Mouse (Mus musculus) cerebellum, adult (tissue): Measurements from ENCODE around the gene Kif17.

Source experiments
- ATAC-seq: cut with Nextera tagmentation; 2 replicates; pipeline ENCODE4 v1.9.2; 2017; ENCODE audit warnings: mild to moderate bottlenecking, moderate library complexity, mixed read lengths; ENCODE audit not compliant: insufficient number of reproducible peaks, low FRiP score, low TSS enrichment

Kif17 gene

DNA sequence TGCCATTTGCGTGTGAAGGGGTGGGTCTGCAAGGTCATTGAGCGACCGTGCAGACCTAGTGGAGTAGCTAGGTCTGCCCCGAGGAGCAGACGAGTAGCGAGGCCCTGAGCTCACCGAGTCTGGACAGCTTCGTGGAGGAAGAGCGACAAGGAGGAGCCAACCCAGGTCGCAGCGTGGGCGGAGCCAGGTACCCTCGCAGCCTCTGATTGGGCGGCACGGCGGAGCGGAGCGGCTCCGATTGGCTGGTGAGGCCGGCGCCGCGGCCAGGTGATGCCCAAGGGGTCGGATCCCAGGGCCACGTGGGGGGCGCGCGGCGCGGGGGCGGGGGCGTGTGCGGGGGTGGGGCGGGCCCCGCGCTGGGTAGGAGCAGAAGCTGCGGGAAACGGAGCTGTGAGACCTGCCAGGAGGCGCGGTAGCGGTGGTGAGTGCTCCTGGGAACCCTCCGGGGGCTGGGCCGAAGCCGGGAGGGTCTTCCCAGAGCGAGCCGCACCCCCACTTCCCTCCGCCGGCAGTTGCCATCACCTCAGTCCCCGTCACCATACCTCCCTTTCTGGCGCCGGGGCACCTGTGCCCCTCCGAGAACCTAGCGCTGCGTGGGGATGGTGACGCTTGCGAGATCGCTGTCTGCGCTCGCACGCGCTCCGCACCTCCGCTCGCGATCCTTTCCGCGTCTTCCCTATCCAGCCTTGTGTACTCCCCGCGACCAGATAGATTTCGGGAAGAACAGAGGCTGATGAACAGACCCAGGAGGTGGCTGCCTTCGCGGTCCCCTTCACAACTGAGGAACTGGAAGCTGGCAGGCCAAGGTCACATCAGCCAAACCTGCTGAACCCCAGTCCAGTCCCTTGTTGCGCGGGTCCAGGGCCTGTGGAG is at the start of gene Kif17, which contains the start of gene Sh2d5:
Gene Kif17, plus strand, starts transcription at position 348 of the 873 bp plus-strand sequence.
Gene Sh2d5, plus strand, starts transcription at position 316 of the 873 bp plus-strand sequence.
- ATAC-seq: peak; percentile 97

DNA sequence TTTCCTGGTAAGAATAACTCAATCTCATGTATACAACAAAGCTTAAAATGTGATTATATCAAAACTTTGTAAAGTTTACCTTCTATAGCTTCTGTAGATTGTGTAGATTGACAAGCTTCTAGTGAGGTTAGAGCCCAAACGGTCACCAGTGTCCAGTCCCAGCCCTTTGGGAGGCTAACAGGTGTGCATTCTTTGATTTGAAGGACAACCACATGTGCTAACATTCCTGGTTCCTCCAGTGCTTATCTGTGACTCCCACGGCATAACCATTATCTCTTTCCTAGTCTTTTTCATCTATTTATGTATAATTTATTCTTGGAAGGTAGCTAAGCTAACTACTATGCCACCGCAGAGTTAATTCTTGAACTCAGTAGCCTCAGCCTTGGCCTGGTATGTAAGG is 49.5 kb upstream of the Kif17 start:
- ATAC-seq: no peak

DNA sequence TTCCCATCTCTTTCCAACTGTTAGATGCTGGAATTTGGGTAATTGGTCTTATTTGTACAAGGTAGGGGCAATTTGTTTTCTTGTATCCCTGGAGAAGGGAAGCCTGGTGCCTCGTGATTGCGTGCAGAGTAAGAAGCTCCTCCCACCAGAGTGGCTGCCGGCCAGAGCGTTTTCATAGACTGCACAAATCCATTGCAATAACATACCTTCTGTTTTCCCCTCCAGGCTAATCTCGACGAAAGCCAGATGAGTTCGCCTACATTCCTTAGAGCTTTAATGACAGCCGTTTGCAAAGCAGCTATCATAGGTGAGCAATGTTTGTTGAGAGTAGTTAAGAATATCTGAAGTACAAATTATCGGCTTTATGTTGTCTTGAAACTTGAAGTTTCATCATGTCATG is 48.5 kb upstream of the Kif17 start:
- ATAC-seq: no peak

DNA sequence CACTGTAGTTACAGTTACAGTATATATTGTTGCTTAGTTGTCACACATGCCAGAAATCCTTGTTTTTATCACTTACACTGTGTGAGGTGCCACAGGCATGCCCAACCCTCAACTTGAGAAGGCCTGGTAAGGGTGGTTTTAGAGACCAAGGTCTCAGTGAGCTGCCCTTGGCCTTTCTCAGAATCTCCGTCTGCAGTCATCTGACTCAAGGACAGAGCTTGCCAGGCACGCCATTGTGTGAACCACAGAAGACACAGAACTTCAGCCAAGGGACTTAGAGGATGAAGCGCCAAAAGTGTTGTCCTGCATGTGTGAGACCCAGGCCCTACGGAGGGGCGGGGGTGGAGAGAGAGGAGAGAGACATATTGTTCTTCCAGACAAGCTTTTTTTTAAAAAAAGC is 40.1 kb upstream of the Kif17 start:
- no peak for ATAC-seq

DNA sequence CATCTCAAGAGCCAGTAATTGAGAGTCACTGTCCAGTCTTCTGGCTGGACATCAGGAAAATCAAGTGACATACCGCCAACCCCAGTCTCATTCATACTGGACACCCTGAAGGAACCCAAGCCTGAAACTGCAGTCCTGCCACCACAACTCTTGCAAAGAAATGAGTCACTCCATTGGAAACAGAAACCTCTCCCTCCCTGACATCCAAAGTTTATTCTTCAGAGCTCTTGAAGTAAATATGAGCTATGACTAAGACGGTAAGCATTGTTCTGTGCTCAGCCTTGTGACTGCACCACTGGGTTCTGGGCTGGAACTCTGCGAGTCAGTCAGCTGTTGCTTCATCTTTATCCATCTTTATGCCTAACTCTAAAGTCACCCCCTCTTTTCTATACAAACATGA is 36.4 kb upstream of the Kif17 start:
- no peak for ATAC-seq

DNA sequence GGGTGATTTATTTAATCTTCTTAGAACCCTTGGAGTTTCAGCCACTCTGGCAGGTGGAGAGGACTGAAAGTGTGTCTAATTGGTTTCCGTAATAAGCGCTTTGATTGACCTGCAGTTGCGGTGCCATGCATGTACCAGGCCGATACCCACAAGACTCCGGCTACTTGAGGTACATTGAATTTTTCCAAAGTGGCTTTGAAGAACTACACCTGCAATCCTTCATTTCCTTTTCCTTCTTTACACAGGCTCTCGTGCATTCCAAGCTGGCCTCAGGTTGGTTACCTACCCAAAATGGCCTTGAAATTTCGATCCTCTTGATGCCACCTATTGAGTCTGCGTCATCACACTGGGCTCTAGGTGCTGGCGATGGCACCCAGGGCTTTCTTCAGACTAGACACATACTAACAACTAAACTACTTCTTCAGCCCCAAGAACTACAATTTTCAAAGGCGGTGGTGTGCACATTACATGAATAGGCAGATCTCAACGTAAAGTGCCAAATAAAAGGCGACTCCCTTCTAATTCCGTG is 34.5 kb upstream of the Kif17 start:
- no peak for ATAC-seq

DNA sequence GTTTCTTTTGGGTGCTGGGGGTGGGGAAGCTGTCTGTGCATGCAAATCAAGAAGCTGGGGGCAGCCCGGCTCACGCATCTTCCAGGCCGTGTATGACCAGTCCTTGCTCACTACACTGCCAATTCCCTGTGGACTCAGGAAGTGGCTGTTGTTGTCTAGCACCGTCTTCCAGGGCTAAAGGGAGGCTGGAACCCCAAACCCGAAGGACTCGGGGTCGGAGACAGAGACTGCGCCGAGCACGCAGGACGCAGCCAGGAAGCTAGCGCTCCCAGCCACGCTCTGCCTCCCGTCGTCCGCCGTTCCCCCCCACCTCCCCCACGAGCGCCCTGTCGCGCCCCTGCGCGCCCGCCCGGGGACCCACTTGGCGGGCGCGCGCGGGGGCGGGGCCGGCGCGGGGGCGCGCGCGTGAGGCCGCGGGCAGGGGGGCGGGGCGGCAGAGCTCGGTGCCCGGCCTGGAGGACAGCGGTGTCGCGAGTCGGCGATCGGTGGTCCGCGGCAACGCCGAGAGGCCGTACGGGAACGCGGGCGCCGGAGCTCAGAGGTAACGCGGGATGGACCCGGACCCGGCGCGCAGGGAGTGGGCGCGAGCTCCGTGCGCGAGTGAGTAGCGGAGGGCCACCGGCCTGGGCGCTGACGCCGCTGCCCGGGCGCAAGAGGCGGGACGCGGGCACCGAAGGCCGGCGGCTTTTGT is 33.9 kb upstream of the Kif17 start, which contains the start of gene Hp1bp3:
Gene Hp1bp3, plus strand, starts transcription at position 97 of the 691 bp plus-strand sequence.
- ATAC-seq: peak; percentile 63

DNA sequence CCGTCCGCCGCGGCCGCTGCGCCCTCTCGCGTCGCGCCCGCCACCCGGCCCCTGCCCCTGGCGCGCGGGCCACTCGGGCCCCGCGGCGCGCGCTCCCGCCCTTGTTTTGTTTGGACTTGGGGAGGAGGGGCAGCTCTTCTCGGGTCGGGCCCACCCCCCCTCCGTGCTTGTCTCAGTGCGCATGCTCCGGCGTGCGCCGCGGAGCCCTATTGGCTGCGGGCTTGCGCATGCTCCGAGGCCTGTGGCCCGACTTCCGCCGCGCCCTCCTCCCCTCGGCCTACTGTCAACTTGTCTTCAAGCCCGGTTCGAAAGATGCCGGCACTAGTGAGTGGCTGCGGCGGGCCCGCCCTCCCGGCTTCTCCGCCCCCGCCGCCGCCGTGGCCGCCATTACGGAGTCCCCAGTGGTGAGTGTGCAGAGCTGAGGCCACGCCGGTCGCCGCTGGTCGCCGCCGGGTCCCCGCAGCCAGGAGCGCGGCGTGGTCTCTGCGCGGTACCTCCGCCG is 33.3 kb upstream of the Kif17 start:
- ATAC-seq: peak; percentile 89

DNA sequence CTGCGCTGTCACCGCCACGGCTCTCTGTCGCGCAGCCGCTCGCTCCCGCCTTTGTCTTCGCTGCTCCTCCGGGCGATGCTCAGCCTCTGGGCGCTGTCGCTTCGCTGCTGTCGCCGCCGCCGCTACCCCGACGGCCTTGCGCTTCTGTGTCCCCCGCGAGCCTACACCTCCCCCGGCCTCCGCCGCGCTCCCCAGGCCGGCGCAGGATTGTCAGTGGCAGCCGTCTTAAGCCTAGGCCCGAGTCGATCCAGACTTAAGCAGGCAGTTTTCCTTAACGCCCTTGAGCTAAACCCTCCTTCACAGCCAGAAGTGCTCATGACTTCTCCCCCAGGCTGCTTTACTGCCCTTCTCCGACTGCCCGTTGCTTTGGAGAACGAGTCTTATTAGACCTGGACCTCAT is 32.8 kb upstream of the Kif17 start:
- 0 out of 2 replicates have a peak, but pooled peaks have one; percentile 43 for ATAC-seq

DNA sequence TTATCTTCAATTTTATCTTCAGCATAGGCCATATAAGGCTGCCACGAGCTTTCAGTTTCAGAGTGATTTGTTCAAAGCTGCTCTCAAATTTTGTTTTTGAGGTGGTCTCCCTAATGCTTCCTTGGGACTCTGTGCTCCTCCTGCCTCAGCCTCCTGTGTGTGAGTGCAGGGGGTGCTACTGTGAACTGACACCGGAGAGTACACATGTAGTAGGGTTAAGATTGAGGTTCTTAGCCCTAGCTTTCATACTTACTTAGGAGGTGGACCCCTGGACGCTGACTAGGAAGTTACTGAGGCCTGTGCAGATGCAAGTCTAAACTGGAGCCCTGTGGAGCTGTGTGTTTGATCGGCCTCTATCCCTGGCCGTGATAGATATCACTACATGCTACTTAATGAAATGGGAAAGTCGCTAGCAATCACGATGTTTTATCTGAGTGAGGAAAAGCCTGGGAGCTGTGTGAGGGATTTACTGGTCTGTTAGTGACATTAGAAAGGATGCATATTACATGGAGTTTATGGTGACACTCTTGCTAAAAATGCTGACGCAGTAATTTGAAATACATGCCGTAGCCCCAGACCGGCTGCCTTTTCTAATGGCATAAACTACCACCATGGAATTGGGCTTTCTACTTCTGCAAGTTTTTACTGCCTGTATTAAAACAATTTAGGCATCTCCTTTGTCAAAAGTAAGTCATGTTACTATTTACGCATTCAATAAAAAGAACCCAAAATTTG is 32.1 kb upstream of the Kif17 start:
- no peak for ATAC-seq

DNA sequence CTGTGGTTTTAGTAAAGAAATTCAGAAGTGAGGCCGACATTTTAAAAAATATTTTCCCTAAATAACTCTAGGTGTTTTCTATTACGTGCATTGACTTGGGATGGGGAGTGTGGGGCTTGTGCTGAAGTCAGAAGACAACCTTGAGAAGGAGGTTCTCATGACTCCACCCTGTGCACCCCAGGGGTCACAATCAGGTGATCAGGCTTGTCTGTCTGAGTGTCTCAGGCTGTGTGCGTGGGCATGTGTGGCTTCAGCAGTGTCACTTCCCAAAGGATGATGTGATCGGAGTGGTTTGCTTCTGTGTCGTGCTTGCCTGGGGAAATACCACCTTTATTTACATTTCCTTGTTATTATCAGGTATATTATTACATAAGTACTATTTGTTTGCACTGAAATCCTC is 30.9 kb upstream of the Kif17 start:
- no peak for ATAC-seq

DNA sequence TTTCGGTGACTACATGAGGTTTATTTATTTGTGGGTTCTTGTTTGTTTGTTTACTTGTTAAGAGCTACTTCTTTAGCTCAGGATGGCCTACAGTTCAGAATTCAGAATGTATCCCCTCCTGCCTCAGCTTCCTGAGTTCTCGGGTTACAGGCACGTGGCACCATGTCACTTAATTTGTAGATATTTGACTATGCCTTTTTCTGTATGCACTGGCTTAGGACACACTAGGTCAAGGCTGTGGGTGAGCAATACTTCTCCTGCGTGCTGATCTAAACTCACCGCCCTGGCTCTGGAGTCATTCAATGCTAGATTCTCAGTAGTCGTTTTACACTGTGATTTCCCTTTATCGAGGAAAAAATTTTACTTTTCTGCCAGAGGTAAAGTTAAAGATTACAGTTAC is 29.5 kb upstream of the Kif17 start:
- ATAC-seq: no peak

DNA sequence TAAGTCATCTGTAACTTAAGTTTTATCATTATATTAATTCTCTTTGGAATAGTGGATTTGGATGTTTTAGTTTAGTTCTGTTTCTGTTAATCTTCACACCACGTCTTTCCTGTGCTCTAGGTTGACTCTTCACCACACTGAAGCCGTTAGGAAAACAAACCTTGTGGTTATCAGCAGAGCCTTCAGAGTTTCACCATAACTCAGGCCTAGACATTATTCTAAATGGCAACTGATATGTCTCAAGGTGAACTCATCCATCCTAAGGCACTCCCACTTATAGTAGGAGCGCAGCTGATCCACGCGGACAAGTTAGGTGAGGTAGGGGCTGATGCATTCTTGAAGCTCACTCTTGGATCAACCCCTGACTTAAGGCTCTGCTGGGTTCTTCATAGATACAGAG is 28.8 kb upstream of the Kif17 start:
- no peak for ATAC-seq

DNA sequence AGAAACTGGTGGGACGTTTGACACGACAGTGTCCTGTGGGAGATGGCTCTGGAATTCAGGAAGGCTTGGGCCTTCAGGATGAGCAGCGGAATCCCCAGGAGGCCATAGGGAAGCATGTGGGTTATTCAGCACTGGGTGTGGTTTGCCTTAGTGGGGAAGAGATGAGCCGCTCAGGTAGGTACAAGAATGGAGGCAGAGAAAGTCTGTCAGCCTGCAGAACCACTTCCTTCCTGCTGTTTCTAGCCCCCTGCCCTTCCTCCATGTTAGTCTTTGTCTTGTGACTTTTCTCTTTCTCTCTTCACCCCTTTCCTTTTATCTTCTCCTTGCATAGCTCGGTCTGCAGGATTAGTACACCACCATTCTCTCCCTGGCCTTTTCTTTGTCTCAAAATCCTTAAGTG is 27.8 kb upstream of the Kif17 start:
- ATAC-seq: no peak

DNA sequence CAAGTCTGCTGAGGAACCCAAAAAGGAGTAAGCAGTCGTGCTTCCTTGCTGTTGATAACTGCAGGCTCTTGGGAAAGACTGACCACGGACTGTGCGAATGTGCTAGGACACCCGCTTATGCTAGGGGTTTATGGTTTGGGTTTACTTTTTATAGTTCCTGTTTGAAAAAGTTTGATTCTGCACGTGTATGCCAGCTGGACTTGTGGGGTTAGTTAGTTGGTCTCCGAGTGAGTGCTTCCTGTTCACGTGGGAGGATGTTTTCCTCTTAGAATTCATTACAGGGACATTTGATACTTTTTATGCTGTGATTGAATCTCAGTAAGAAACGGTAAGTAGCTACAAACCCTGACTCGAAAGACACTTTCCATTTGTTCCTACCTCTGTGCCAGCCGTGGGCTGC is 26.6 kb upstream of the Kif17 start:
- no peak for ATAC-seq

DNA sequence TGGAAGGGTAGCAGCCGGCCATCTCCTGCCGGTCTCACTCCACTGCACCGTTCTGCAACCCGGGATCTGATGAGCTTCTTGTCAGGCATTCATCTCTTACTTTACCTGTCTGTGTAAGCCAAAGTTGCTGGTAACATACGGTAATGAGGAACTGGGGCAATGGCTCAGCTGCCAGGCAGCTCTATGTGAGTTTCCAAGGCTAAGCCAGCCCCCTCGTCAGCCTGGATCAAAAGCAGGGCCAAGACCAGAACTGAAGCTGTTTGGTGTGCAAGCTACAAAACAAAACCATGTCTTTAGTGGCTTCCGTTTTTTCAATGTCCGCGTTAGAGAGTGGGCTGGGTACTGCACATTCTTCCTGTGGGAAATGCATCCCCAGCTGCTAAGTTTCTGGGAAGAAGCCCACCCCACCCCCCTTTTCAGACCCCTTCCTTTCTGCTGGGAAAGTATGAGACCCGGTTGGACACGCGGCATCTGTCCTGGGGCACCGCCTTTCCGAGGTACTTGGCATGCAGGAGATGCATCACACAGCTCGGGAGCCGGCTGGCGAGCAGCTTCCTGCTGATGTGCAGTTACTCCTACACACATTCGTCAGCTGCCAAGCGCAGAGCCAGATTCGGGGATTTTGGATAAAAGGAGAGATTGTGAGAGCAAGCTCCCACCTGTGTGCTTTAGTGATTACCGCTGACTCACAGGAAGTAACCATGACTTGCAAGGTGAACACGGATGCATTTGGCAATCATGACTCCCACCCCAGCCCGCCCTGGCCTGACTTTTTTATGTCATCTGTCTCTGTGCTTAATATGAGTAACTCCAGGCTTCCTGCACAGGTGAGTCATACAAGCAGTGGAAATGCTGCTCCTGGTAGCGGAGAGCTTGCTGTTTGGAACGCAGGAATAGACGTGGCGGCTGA is 3.2 kb upstream of the Kif17 start:
- no peak for ATAC-seq

DNA sequence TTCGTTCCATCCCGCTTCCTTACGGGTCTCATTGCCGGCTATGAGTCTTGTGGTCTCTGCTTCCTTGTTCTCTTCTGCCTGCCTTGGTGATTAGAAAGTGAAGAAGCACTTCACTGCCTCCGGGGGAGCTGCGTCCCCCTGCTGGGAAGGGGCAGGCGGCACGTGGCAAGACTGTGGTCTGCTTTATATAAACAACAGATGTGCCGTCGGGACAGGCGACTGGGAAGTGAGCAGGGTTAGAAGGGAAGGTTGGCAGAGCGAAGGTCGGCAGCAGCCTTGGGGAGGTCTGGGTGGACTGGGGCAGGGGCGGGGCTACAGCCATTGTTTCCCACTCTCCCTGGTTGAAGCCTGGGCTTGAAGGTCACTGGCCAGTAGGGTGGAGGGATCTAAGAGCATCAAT is 1.6 kb downstream of the Kif17 start:
- ATAC-seq: no peak

DNA sequence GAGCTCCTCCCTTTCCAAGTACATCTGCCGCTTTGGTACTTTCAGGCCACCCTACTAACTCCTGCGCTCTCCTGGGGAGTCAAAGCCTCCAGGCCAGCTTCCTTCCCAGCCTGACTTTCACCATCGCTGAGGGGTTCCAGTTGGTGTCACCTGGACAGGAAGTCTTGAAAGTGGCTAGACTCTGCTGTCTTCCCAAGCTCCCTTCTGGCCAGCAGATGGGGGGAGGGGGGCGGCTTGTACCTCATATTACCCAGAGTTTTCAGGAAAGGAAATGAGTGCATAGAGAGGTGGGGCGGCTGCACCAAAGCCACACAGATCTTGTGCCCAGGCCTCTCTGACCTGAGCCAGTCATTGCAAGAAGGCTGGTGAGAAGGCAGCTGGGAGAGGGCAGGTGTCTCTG is 2.0 kb downstream of the Kif17 start:
- ATAC-seq: no peak

DNA sequence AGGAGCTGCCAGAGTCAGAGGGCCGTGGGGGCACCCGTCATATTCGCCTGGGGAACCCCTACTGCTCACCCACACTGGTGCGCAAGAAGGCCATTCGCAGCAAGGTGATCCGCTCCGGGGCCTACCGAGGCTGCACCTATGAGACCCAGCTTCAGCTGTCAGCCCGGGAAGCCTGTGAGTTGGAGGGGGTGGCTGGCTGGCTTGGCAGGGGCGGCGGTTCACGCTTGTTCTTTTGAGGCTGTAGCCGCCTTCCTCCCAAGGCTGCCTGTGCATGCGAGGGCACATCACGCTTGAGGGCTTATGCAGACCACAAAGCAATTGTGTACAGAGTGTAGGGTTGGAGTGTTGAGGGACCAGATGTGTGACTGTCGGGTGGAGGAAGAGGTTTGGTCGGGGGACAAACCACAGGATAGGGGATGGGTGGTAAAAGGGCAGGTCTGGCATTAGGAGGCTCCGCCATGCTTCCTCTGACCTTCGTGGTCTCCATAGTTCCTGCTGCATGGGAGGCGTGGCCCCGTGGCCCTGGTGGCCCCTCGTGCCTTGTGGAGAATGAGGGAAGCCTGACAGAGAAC is 7.0 kb downstream of the Kif17 start:
- no peak for ATAC-seq
